Mouse (Mus musculus) megakaryocyte, embryonic 14.5 days (primary cell): Measurements from ENCODE around the gene Uso1.

Experiments
- FLI1 ChIP-seq: IDR thresholded peaks from 2 replicates; pipeline ENCODE4 v1.6.1; 2012; ENCODE audit warnings: low read length, inconsistent platforms, mixed read lengths
- GATA1 ChIP-seq: IDR thresholded peaks from 3 replicates; pipeline ENCODE4 v1.6.1; 2012; ENCODE audit warnings: mixed read lengths, low read length, inconsistent platforms, borderline replicate concordance

DNA sequence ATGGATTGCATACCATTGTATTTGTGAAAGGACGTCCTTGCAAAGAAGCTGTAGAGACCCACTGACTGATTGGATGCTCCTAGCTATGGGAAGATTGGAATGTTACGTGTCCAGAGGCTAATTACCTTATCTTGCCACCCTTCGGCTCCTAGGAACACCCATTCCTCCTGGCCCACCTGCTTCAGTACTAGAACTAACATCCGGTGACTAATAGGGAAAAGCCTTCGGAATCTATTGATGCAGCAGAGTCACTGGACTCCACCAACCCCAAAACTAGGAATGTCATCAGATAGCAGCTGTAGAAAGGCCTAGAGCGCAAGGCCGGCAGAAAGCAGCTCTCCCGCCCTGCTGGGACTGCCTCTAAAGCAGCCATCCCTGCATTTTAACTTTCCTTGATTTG, 36.1 kb upstream of the Uso1 start:
- TF ChIP-seq GATA1 = no peak
- no peak for TF ChIP-seq FLI1
